7 mouse cellular contexts compared by ENCODE assay signal in genomic region chr6:106645496-106646211, GRCm38 (mm10).
DNase-seq lines count a peak whose midpoint lies in the region; ATAC-seq and TF ChIP-seq lines count a peak whose summit lies in the region.

No protein-coding gene starts in this region.

- DNase-seq in MEL (ENCODE audit: low read depth, low spot score): no peak
- DNase-seq in adrenal gland, postnatal 36 days: peak; percentile 29
- DNase-seq in kidney, adult 18-20 months: peak; percentile 21
- peak; percentile 77 for DNase-seq in left cerebral cortex, postnatal 14 days (ENCODE audit: low spot score in 2 of 2)

- peak; percentile 85; the same call in 1 of the 2 replicates for ATAC-seq in forebrain, embryonic 12.5 days (ENCODE audit: low FRiP score)
- ATAC-seq in neural tube, embryonic 14.5 days (ENCODE audit: low read depth): peak; percentile 88
- ATAC-seq in activated CD4-positive, CD25-positive, alpha-beta regulatory T cell, adult 4 months: no peak

- no peak overlapping the region for H3K27ac ChIP-seq in MEL (ENCODE audit: control insufficient read depth, low read depth, low read length)
- no peak overlapping the region for H3K27ac ChIP-seq in forebrain, embryonic 12.5 days
- H3K27ac ChIP-seq in neural tube, embryonic 14.5 days (ENCODE audit: low read depth, low read length): no peak overlapping the region

- H3K9me3 ChIP-seq in MEL (replicated peaks; ENCODE audit: insufficient read depth, low read length): no peaks in the 10 kb centered on the region
- H3K9me3 ChIP-seq in forebrain, embryonic 12.5 days: no peaks in the 10 kb centered on the region
- no peaks in the 10 kb centered on the region for H3K9me3 ChIP-seq in neural tube, embryonic 14.5 days (ENCODE audit: control insufficient read depth, low read length)

- TF ChIP-seq EP300 in MEL (IDR thresholded peaks at IDR 0.05; ENCODE audit: low read depth in 1 of 2, low read length in 2 of 2): no peak

- no peak overlapping the region for H3K9ac ChIP-seq in MEL (ENCODE audit: control insufficient read depth, low read depth, low read length, poor library complexity, severe bottlenecking)
- no peak overlapping the region for H3K9ac ChIP-seq in forebrain, embryonic 12.5 days
- no peak overlapping the region for H3K9ac ChIP-seq in neural tube, embryonic 14.5 days (replicated peaks; ENCODE audit: low read depth, low read length)

- no peak for TF ChIP-seq POLR2A in MEL (IDR thresholded peaks at IDR 0.05; ENCODE audit: control insufficient read depth in 1 of 2, insufficient read depth in 1 of 2, low read depth in 1 of 2, low read length in 2 of 2, poor library complexity in 1 of 2)

- no peaks in the 10 kb centered on the region for H3K36me3 ChIP-seq in MEL (ENCODE audit: control insufficient read depth in 1 of 2, insufficient read depth in 2 of 2, low read length in 2 of 2)
- H3K36me3 ChIP-seq in forebrain, embryonic 12.5 days (replicated peaks): no peaks in the 10 kb centered on the region
- no peaks in the 10 kb centered on the region for H3K36me3 ChIP-seq in neural tube, embryonic 14.5 days (ENCODE audit: control insufficient read depth, insufficient read depth, low read length)

- TF ChIP-seq RAD21 in MEL (IDR thresholded peaks at IDR 0.05; ENCODE audit: low read depth, low read length): peak; percentile 25

- no peak overlapping the region for H3K4me2 ChIP-seq in forebrain, embryonic 12.5 days
- H3K4me2 ChIP-seq in neural tube, embryonic 14.5 days (ENCODE audit: low read depth, low read length): no peak overlapping the region

- peak in 1 of 3 experiments; percentile 11; a peak in 1 of 6 replicates for TF ChIP-seq CTCF in MEL (IDR thresholded peaks at IDR 0.05 in 2 of 3, conservative IDR thresholded peaks at IDR 0.05 in 1 of 3; ENCODE audit: control insufficient read depth in 1 of 3, insufficient read depth in 1 of 3, low read depth in 2 of 3, low read length in 3 of 3, poor library complexity in 1 of 3, severe bottlenecking in 1 of 3)

- no peaks in the 10 kb centered on the region for H3K4me1 ChIP-seq in MEL (ENCODE audit: control insufficient read depth in 1 of 2, insufficient read depth in 2 of 2, low read length in 2 of 2)
- H3K4me1 ChIP-seq in forebrain, embryonic 12.5 days: peaks cover 4% of the 10 kb centered on the region; the same call in 1 of the 2 replicates
- no peaks in the 10 kb centered on the region for H3K4me1 ChIP-seq in neural tube, embryonic 14.5 days (ENCODE audit: control insufficient read depth, insufficient read depth, low read length)

- H3K27me3 ChIP-seq in MEL (ENCODE audit: control insufficient read depth in 1 of 2, insufficient read depth in 2 of 2, low read length in 2 of 2): no peaks in the 10 kb centered on the region
- no peaks in the 10 kb centered on the region for H3K27me3 ChIP-seq in forebrain, embryonic 12.5 days
- H3K27me3 ChIP-seq in neural tube, embryonic 14.5 days (ENCODE audit: control insufficient read depth, insufficient read depth, low read length): no peaks in the 10 kb centered on the region

- 44% methylated on average over 5 of the region's 5 CpGs for WGBS in forebrain, embryonic 12.5 days
- WGBS in neural tube, embryonic 14.5 days: 39% methylated on average over 5 of the region's 5 CpGs

- intact Hi-C loops in left cerebral cortex, postnatal 14 days (cut with DNase I): loop anchor here (10.0 kb wide), 1 partner anchor 961 kb away; no protein-coding TSS in a partner anchor

- H3K79me2 ChIP-seq in MEL (ENCODE audit: control insufficient read depth, insufficient read depth, low read length, poor library complexity): no peaks in the 10 kb centered on the region

- no peak overlapping the region for H3K4me3 ChIP-seq in MEL (ENCODE audit: control insufficient read depth in 1 of 2, insufficient read depth in 1 of 2, low read depth in 2 of 2, low read length in 2 of 2)
- no peak overlapping the region for H3K4me3 ChIP-seq in forebrain, embryonic 12.5 days (replicated peaks)
- H3K4me3 ChIP-seq in neural tube, embryonic 14.5 days (ENCODE audit: low read depth, low read length): no peak overlapping the region

TF ChIP-seq in MEL, 35 proteins besides CTCF, POLR2A, EP300 and RAD21:
- TF ChIP-seq KAT2A (conservative IDR thresholded peaks at IDR 0.05; ENCODE audit: low read depth, low read length) (no peak), MAX (IDR thresholded peaks at IDR 0.05; ENCODE audit: low read length) (no peak), E2F4 (IDR thresholded peaks at IDR 0.05; ENCODE audit: borderline replicate concordance, low read depth, low read length) (no peak), SIN3A (IDR thresholded peaks at IDR 0.05; ENCODE audit: low read length) (no peak), TBP (IDR thresholded peaks at IDR 0.05; ENCODE audit: low read depth, low read length) (no peak), MXI1 (IDR thresholded peaks at IDR 0.05; ENCODE audit: low read depth, low read length) (no peak), MAFK (IDR thresholded peaks at IDR 0.05; ENCODE audit: borderline replicate concordance, low read depth, low read length) (no peak), ZKSCAN1 (IDR thresholded peaks at IDR 0.05; ENCODE audit: low read depth, low read length) (no peak), POLR2AphosphoS2 (IDR thresholded peaks at IDR 0.05; ENCODE audit: low read length) (no peak), USF2 (IDR thresholded peaks at IDR 0.05; ENCODE audit: borderline replicate concordance in 1 of 2, insufficient read depth in 1 of 2, low read depth in 1 of 2, low read length in 2 of 2) (no peak), NELFE (IDR thresholded peaks at IDR 0.05; ENCODE audit: low read depth, low read length) (no peak), ZC3H11A (IDR thresholded peaks at IDR 0.05; ENCODE audit: low read depth, low read length) (no peak), HCFC1 (IDR thresholded peaks at IDR 0.05; ENCODE audit: low read depth, low read length) (no peak), NRF1 (IDR thresholded peaks at IDR 0.05; ENCODE audit: insufficient read depth, low read depth, low read length, poor library complexity, severe bottlenecking) (no peak), MEF2A (IDR thresholded peaks at IDR 0.05; ENCODE audit: extremely low read depth, insufficient replicate concordance, low read depth, low read length, poor library complexity, severe bottlenecking) (no peak), TAL1 (IDR thresholded peaks at IDR 0.05; ENCODE audit: low read length) (no peak), MYC (IDR thresholded peaks at IDR 0.05; ENCODE audit: low read depth, low read length) (no peak), ZNF384 (IDR thresholded peaks at IDR 0.05; ENCODE audit: low read depth, low read length) (no peak), CHD1 (IDR thresholded peaks at IDR 0.05; ENCODE audit: low read depth, low read length) (no peak), JUND (IDR thresholded peaks at IDR 0.05; ENCODE audit: low read depth, low read length) (no peak)
TF ChIP-seq in MEL: peak in this region for 0.
